Mouse (Mus musculus) stomach, embryonic 14.5 days (tissue): ENCODE measurements around the gene Ogdhl. TPM values are rescaled to one million over a fixed set of nuclear protein-coding genes. Genes with fewer than 3 reads are reported as not detected.
"Not testable (repeated sequence)": the region's sequence is repeated elsewhere in the genome, so short reads cannot be mapped to it uniquely, and the experiment has no call there.

Experiments
- ATAC-seq: fragments of 200-750 bp; cut with Nextera tagmentation; 2 replicates; pipeline ENCODE4 v1.8.0; 2017; ENCODE audit warnings: low read depth, moderate TSS enrichment; ENCODE audit not compliant: insufficient number of reproducible peaks, insufficient read depth, low FRiP score
- H3K27ac ChIP-seq: fragments of 300-500 bp; sonication (generic); 2 replicates; pipeline ENCODE4 v1.5.1; 2014; ENCODE audit warnings: mild to moderate bottlenecking, low read length, moderate library complexity, mixed read lengths
- H3K27me3 ChIP-seq: fragments of 300-500 bp; sonication (generic); 2 replicates; pipeline ENCODE4 v1.6.1; 2014; ENCODE audit warnings: low read length, control low read depth, mixed read lengths; ENCODE audit not compliant: control insufficient read depth, insufficient read depth
- H3K36me3 ChIP-seq: fragments of 300-500 bp; sonication (generic); 2 replicates; pipeline ENCODE4 v1.6.1; 2014; ENCODE audit warnings: mild to moderate bottlenecking, control low read depth, low read length, moderate library complexity, mixed read lengths; ENCODE audit not compliant: control insufficient read depth, insufficient read depth
- H3K4me1 ChIP-seq: fragments of 300-500 bp; sonication (generic); 2 replicates; pipeline ENCODE4 v1.6.1; 2014; ENCODE audit warnings: low read length, control low read depth, mixed read lengths; ENCODE audit not compliant: control insufficient read depth, insufficient read depth
- H3K4me2 ChIP-seq: fragments of 300-500 bp; sonication (generic); replicated peaks from 2 replicates; pipeline ENCODE4 v1.6.1; 2014; ENCODE audit warnings: low read depth, low read length, control low read depth
- H3K4me3 ChIP-seq: fragments of 300-500 bp; sonication (generic); 2 replicates; pipeline ENCODE4 v1.5.1; 2014; ENCODE audit warnings: low read depth, low read length, control low read depth
- H3K9ac ChIP-seq: fragments of 300-500 bp; sonication (generic); replicated peaks from 2 replicates; pipeline ENCODE4 v1.6.1; 2014; ENCODE audit warnings: low read depth, mild to moderate bottlenecking, control low read depth, low read length, moderate library complexity, mixed read lengths
- H3K9me3 ChIP-seq: fragments of 300-500 bp; sonication (generic); 2 replicates; pipeline ENCODE4 v1.6.1; 2016; ENCODE audit warnings: low read depth, low read length, control low read depth; ENCODE audit not compliant: control insufficient read depth
- WGBS: fragments of 180-500 bp; shearing (Covaris S2); extraction: QIAGEN DNeasy Blood & Tissue Kit; methylation state at CpG from one replicate; pipeline ENCODE4 v1.1.7; 2014; 5-methylcytosine and 5-hydroxymethylcytosine counted together
- polyA plus RNA-seq: library from polyadenylated mRNA; unstranded; fragments of >200 nt; fragmentation: Nextera tagmentation; extraction: Ambion mirVana; gene quantifications from 2 replicates; pipeline ENCODE4 v1.2.1, GENCODE M21; 2014

Gene Ogdhl
- polyA plus RNA-seq, 1 experiment from 2014 or later, result 13.6 TPM

DNA sequence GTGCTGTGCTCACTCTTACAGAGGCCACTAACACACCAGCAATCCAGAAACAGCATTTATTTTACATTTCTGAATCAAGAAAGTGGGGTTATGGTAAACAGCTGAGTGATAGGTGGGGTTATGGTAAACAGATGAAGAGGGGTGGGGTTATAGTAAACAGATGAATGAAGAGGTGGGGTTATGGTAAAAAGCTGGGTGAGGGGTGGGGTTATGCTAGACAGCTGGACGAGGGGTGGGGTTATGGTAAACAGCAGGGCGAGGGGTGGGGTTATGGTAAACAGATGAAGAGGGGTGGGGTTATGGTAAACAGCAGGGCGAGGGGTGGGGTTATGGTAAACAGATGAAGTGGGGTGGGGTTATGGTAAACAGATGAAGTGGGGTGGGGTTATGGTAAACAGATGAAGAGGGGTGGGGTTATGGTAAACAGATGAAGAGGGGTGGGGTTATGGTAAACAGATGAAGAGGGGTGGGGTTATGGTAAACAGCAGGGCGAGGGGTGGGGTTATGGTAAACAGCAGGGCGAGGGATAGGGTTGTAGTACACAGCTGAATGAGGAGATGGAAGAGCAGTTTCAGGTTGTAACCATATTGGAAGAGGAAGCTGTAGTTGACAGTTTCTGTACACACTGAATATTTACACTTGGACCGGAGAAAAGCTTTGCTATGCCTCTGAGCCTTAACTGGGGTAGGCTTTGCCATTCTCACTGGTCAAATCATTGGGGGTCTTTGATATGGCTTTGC, 29.5 kb downstream of the Ogdhl start:
- not testable (repeated sequence) for H3K4me1 ChIP-seq, H3K4me3 ChIP-seq, ATAC-seq, H3K27ac ChIP-seq, H3K27me3 ChIP-seq, H3K36me3 ChIP-seq, H3K9ac ChIP-seq, H3K4me2 ChIP-seq, H3K9me3 ChIP-seq
- WGBS, result 33% methylated on average over 6 of the region's 6 CpGs

DNA sequence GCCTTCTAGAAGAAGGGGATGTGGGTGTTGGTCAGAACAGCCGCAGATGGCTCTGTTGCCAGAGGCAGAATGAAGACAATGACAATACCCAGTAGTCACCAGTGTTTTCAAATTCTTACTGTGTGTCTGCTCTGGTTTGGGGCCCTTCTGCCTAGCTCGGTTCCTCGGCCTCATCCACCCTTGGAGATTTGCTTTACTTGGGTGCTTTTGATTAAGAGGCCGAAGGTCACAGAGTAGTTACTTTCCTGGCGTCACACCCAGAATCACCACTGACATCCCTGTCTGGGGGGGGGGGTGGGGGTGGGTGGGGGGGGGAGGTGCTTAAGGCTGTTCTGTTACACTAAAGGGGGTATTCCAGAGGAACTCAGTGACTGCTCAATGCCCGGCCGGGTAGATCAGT, 42.5 kb downstream of the Ogdhl start:
- 49% methylated on average over 7 of the region's 7 CpGs for WGBS

DNA sequence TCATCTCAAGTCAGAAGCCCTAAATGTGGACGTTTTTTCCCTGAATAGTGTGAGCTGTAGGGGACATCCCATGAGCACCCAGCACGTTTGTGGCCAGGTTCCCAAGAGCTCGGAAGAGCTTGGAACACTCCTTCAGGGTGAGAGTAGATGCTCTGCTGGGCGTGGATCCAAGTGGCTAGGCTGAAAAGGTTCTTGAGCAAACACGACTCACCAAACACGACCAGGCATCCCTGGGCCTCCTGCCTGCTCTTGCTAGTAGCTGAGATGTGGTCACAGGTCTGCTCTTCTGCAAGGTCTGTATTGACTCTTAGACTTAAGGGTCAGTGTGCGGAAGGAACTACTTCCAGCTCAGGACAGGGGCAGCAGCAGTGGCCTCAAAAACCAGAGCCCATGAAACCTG, 47.9 kb downstream of the Ogdhl start:
- Histone ChIP-seq H3K4me3 (no peak overlapping the region), H3K27ac (no peak overlapping the region), H3K4me2 (no peak overlapping the region), H3K9me3 (no peaks in the 10 kb centered on the region), H3K27me3 (no peaks in the 10 kb centered on the region), H3K9ac (no peak overlapping the region), H3K4me1 (no peaks in the 10 kb centered on the region), H3K36me3 (no peaks in the 10 kb centered on the region)
- no peak for ATAC-seq
- 50% methylated on average over 7 of the region's 7 CpGs for WGBS

More for the DNA sequence above, 42.5 kb downstream of the Ogdhl start:
- Histone ChIP-seq H3K4me1 (no peaks in the 10 kb centered on the region), H3K9ac (no peak overlapping the region), H3K9me3 (0 out of 2 replicates have a peak, but pooled peaks cover 5% of the 10 kb centered on the region), H3K27me3 (no peaks in the 10 kb centered on the region), H3K4me2 (no peak overlapping the region), H3K27ac (no peak overlapping the region), H3K4me3 (no peak overlapping the region), H3K36me3 (no peaks in the 10 kb centered on the region)
- ATAC-seq, result no peak

DNA sequence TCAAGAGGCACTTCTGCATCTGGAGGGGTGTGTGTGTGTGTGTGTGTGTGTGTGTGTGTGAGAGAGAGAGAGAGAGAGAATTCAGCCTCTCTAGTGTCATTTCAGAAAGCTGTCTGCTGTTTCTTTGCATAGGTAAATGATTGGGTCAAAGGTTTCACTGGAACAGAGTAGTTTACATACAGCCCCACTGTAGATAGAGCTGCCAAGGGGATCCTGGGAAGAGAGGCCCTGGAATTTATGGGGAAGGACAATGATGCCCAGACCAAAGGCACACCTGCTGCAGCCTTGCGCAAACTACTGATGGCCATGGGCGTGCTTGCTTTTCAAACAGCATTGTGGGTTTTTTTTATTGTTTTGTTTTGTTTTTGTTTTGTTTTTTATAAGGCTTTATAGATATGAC, 50.7 kb downstream of the Ogdhl start:
- Histone ChIP-seq H3K4me2 (no peak overlapping the region), H3K36me3 (no peaks in the 10 kb centered on the region), H3K9ac (no peak overlapping the region), H3K9me3 (no peaks in the 10 kb centered on the region), H3K27ac (no peak overlapping the region), H3K27me3 (no peaks in the 10 kb centered on the region), H3K4me1 (no peaks in the 10 kb centered on the region), H3K4me3 (no peak overlapping the region)
- 75% methylated on average over 2 of the region's 2 CpGs for WGBS
- ATAC-seq, result no peak

DNA sequence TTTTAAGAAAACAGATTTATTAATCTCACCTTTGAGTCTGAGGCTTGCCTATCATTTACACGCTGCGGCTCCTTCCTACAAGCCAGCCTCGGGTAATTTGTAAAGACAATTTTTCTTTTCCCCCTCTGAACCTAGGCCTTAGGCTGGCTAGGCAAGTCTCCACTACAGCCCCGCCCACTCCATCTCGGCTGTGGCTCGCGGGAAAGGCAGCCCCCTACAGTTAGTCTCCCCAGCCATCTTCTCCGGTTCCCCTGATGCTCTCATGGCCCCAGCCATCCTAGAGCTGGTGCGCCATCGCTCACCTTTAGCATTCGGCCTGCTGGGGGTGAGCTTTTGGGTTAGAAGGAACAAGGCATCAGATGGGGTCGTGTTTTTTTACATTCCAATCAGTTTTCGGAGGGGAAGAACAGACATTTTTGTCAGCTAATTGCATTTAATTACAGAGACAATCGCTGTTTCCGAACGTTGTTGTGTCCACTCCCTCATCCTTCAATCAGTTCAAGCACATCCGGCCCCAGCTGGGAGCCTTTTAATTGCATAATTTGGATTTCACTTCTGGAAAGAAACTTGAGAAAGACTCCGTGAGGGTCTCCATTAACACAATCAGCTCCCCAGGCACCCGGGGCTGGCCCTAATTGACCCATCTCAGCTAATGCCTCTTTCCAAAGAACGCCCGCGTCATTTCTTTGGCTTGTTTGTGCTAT, 57.7 kb downstream of the Ogdhl start:
- WGBS, result 16% methylated on average over 22 of the region's 22 CpGs
- Histone ChIP-seq H3K27me3 (no peaks in the 10 kb centered on the region), H3K4me1 (no peaks in the 10 kb centered on the region), H3K4me3 (no peak overlapping the region), H3K36me3 (no peaks in the 10 kb centered on the region), H3K9ac (no peak overlapping the region), H3K9me3 (no peaks in the 10 kb centered on the region), H3K27ac (no peak overlapping the region), H3K4me2 (no peak overlapping the region; the same call in 1 of the 2 replicates)
- ATAC-seq, result no peak

DNA sequence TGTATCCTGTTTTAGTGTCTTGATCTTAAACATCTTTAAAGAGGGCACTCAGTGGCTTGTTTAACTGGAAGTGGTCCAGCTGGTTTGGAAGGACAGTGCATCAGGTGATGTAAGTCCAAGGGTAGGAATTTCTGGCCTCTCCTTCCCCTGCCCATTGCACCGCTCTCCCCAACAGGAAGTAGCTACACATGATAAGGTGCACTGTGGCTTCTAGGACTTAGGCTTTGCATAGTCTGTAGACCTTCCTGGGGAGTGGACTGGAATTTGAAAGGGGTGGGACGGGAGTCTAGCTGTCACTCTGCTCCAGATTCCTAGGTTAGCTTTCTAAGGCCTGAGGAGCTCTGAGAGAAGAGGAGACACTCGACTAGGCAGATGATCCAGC, 58.3 kb downstream of the Ogdhl start:
- H3K4me2 ChIP-seq, result no peak overlapping the region
- no peak overlapping the region for H3K4me3 ChIP-seq
- H3K9me3 ChIP-seq, result no peaks in the 10 kb centered on the region
- 45% methylated on average over 3 of the region's 3 CpGs for WGBS
- H3K9ac ChIP-seq, result no peak overlapping the region
- H3K27ac ChIP-seq, result no peak overlapping the region
- no peaks in the 10 kb centered on the region for H3K27me3 ChIP-seq
- ATAC-seq, result no peak
- H3K4me1 ChIP-seq, result no peaks in the 10 kb centered on the region
- no peaks in the 10 kb centered on the region for H3K36me3 ChIP-seq

DNA sequence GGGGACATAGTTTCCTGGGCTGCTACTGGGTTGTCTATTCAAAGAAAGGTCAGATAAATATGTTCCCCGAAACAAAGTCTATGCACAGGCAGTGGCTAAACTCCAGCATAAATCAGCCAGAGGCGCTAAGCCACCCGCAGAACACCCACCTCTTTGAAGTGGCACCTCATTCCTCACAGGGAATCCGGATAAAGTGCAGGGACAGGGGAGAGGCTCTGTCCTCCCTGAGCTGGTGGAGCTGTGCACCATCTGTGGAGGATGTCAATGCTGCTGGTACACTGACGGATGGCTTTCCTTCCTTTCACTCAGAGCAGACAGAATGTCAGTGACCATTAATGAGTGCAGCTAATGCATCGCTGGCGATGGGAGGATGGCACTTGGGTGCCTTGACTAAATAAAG, 59.2 kb downstream of the Ogdhl start:
- 17% methylated on average over 7 of the region's 7 CpGs for WGBS
- H3K4me3 ChIP-seq, result no peak overlapping the region
- no peak overlapping the region for H3K4me2 ChIP-seq
- ATAC-seq, result no peak
- no peaks in the 10 kb centered on the region for H3K9me3 ChIP-seq
- no peak overlapping the region for H3K27ac ChIP-seq
- no peaks in the 10 kb centered on the region for H3K27me3 ChIP-seq
- H3K4me1 ChIP-seq, result no peaks in the 10 kb centered on the region
- H3K36me3 ChIP-seq, result no peaks in the 10 kb centered on the region
- H3K9ac ChIP-seq, result no peak overlapping the region

DNA sequence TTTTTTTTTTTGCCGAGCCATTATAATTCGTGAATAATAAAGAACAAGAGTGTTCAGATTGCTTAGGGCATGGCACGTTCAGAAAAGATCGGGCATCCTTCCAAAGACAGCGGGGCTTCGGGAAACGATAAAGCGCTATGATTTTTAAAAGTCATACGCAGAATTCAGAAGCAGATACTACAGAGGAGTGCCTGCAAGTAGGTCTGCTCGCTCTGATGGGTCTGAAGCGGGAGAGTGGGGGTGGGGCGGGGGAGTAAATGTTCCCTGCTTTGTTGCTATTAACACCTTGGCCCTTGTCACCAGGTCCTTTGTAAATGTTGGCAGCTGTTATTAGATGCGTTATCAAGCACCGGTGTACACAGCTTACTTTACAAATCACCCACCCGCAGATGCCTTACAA, 59.8 kb downstream of the Ogdhl start:
- Histone ChIP-seq H3K27ac (no peak overlapping the region), H3K4me2 (no peak overlapping the region), H3K9ac (no peak overlapping the region), H3K4me1 (no peaks in the 10 kb centered on the region), H3K27me3 (no peaks in the 10 kb centered on the region), H3K4me3 (no peak overlapping the region), H3K9me3 (no peaks in the 10 kb centered on the region), H3K36me3 (no peaks in the 10 kb centered on the region)
- 40% methylated on average over 15 of the region's 15 CpGs for WGBS
- no peak for ATAC-seq
